Mouse (Mus musculus): Measurements from ENCODE around the gene Gm4969. TPM values are rescaled to one million over a fixed set of nuclear protein-coding genes. Genes with fewer than 3 reads are reported as not detected.

Gene Gm4969
- polyA plus RNA-seq, 1 experiment from 2014 or later: 2.4 TPM

GRCm38 (mm10) chr7:19049252-19049651 lies 68.9 kb downstream of the Gm4969 start:
- 87% methylated on average over 5 of the region's 5 CpGs for WGBS
- no peaks in the 10 kb centered on the region for H3K4me1 ChIP-seq (ENCODE audit: control insufficient read depth, insufficient read depth, low read length)

More at GRCm38 (mm10) chr7:19049252-19049651, 68.9 kb downstream of the Gm4969 start:
- H3K4me3 ChIP-seq (ENCODE audit: low read depth, low read length): no peak overlapping the region
- no peak overlapping the region for H3K9ac ChIP-seq (replicated peaks; ENCODE audit: low read length)
- no peak overlapping the region for H3K4me2 ChIP-seq (ENCODE audit: low read depth, low read length)
- ATAC-seq (replicated peaks; ENCODE audit: insufficient number of reproducible peaks, low FRiP score, low TSS enrichment, low read depth) (no peak), DNase-seq (ENCODE audit: low spot score) (no peak)
- H3K36me3 ChIP-seq (replicated peaks; ENCODE audit: control insufficient read depth, insufficient read depth, low read depth, low read length): peaks cover 15% of the 10 kb centered on the region; the same call in 1 of the 2 replicates
- H3K27ac ChIP-seq (replicated peaks; ENCODE audit: low read depth, low read length): no peak overlapping the region
- no peaks in the 10 kb centered on the region for H3K9me3 ChIP-seq (replicated peaks; ENCODE audit: control insufficient read depth, low read length)
- no peaks in the 10 kb centered on the region for H3K27me3 ChIP-seq (ENCODE audit: control insufficient read depth, insufficient read depth, low read length)

Small RNAs within 50 kb of the gene (microRNA-seq; reads per million reads assigned to microRNA genes)
- gene Mir3100 (ENCODE audit: borderline number of aligned reads): not detected

Other genes with a start within 250 kb of the Gm4969 start
- gene Pglyrp1, start 247.0 kb downstream of the Gm4969 start, polyA plus RNA-seq (2014; fragmentation: Nextera tagmentation; extraction: Ambion mirVana): 0.49 and 0.70 TPM in 2 replicates
- gene Ccdc61, start 208.0 kb downstream of the Gm4969 start, polyA plus RNA-seq (2014; fragmentation: Nextera tagmentation; extraction: Ambion mirVana): 22.6 and 26.5 TPM in 2 replicates
- gene Nova2, start 192.5 kb downstream of the Gm4969 start, polyA plus RNA-seq (2014; fragmentation: Nextera tagmentation; extraction: Ambion mirVana): 1.4 and 1.7 TPM in 2 replicates
- not detected in 2 replicates for gene Nanos2, start 131.0 kb downstream of the Gm4969 start, polyA plus RNA-seq (2014; fragmentation: Nextera tagmentation; extraction: Ambion mirVana)
- 4.3 and 5.3 TPM in 2 replicates for gene Mypop, start 127.1 kb downstream of the Gm4969 start, polyA plus RNA-seq (2014; fragmentation: Nextera tagmentation; extraction: Ambion mirVana)
- gene Irf2bp1, start 114.3 kb downstream of the Gm4969 start, polyA plus RNA-seq (2014; fragmentation: Nextera tagmentation; extraction: Ambion mirVana): 27.9 and 28.3 TPM in 2 replicates
- gene Foxa3, start 94.8 kb downstream of the Gm4969 start, polyA plus RNA-seq (2014; fragmentation: Nextera tagmentation; extraction: Ambion mirVana): not detected in 2 replicates
- gene Sympk, start 94.0 kb downstream of the Gm4969 start, polyA plus RNA-seq (2014; fragmentation: Nextera tagmentation; extraction: Ambion mirVana): 34.8 and 36.3 TPM in 2 replicates
- not detected in 2 replicates for gene Rsph6a, start 63.7 kb downstream of the Gm4969 start, polyA plus RNA-seq (2014; fragmentation: Nextera tagmentation; extraction: Ambion mirVana)
- gene Dmwd, start 42.1 kb downstream of the Gm4969 start, polyA plus RNA-seq (2014; fragmentation: Nextera tagmentation; extraction: Ambion mirVana): 17.2 and 17.7 TPM in 2 replicates
- 5.1 and 6.5 TPM in 2 replicates for gene Dmpk, start 34.5 kb downstream of the Gm4969 start, polyA plus RNA-seq (2014; fragmentation: Nextera tagmentation; extraction: Ambion mirVana)
- 10.0 and 10.5 TPM in 2 replicates for gene Six5, start 23.8 kb downstream of the Gm4969 start, polyA plus RNA-seq (2014; fragmentation: Nextera tagmentation; extraction: Ambion mirVana)
- 7.4 and 7.7 TPM in 2 replicates for gene Fbxo46, start 1.5 kb upstream of the Gm4969 start, polyA plus RNA-seq (2014; fragmentation: Nextera tagmentation; extraction: Ambion mirVana)
- 9.4 and 9.7 TPM in 2 replicates for gene Qpctl, start 30.9 kb upstream of the Gm4969 start, polyA plus RNA-seq (2014; fragmentation: Nextera tagmentation; extraction: Ambion mirVana)
- 157 and 171 TPM in 2 replicates for gene Snrpd2, start 31.4 kb upstream of the Gm4969 start, polyA plus RNA-seq (2014; fragmentation: Nextera tagmentation; extraction: Ambion mirVana)
- gene Gipr, start 47.8 kb upstream of the Gm4969 start, polyA plus RNA-seq (2014; fragmentation: Nextera tagmentation; extraction: Ambion mirVana): 0.15 and 0.77 TPM in 2 replicates
- gene Eml2, start 58.1 kb upstream of the Gm4969 start, polyA plus RNA-seq (2014; fragmentation: Nextera tagmentation; extraction: Ambion mirVana): 2.1 and 2.3 TPM in 2 replicates
- gene Gpr4, start 94.2 kb upstream of the Gm4969 start, polyA plus RNA-seq (2014; fragmentation: Nextera tagmentation; extraction: Ambion mirVana): 1.4 and 1.8 TPM in 2 replicates
- gene Opa3, start 110.0 kb upstream of the Gm4969 start, polyA plus RNA-seq (2014; fragmentation: Nextera tagmentation; extraction: Ambion mirVana): 39.5 and 45.5 TPM in 2 replicates
- 53.2 and 54.9 TPM in 2 replicates for gene Vasp, start 153.4 kb upstream of the Gm4969 start, polyA plus RNA-seq (2014; fragmentation: Nextera tagmentation; extraction: Ambion mirVana)
- gene Ppm1n, start 161.7 kb upstream of the Gm4969 start, polyA plus RNA-seq (2014; fragmentation: Nextera tagmentation; extraction: Ambion mirVana): not detected in 2 replicates
- gene Rtn2, start 164.3 kb upstream of the Gm4969 start, polyA plus RNA-seq (2014; fragmentation: Nextera tagmentation; extraction: Ambion mirVana): 15.8 and 17.5 TPM in 2 replicates
- gene Fosb, start 191.7 kb upstream of the Gm4969 start, polyA plus RNA-seq (2014; fragmentation: Nextera tagmentation; extraction: Ambion mirVana): not detected in 2 replicates
- 87.1 and 94.5 TPM in 2 replicates for gene Ercc1, start 226.4 kb upstream of the Gm4969 start, polyA plus RNA-seq (2014; fragmentation: Nextera tagmentation; extraction: Ambion mirVana)
- gene Cd3eap, start 241.1 kb upstream of the Gm4969 start, polyA plus RNA-seq (2014; fragmentation: Nextera tagmentation; extraction: Ambion mirVana): 20.1 and 21.5 TPM in 2 replicates
- gene Ppp1r13l, start 241.4 kb upstream of the Gm4969 start, polyA plus RNA-seq (2014; fragmentation: Nextera tagmentation; extraction: Ambion mirVana): 4.7 and 5.2 TPM in 2 replicates

Data from embryonic facial prominence, embryonic 11.5 days (tissue).